Mouse (Mus musculus) telencephalon, adult 2 months (tissue): ENCODE results near the gene Fry.

ENCODE experiments used
- DNase-seq: peaks from one replicate; pipeline ENCODE4 v3.0.0-alpha.2; 2011; ENCODE audit warnings: low read depth, low spot score

Gene Fry

DNA sequence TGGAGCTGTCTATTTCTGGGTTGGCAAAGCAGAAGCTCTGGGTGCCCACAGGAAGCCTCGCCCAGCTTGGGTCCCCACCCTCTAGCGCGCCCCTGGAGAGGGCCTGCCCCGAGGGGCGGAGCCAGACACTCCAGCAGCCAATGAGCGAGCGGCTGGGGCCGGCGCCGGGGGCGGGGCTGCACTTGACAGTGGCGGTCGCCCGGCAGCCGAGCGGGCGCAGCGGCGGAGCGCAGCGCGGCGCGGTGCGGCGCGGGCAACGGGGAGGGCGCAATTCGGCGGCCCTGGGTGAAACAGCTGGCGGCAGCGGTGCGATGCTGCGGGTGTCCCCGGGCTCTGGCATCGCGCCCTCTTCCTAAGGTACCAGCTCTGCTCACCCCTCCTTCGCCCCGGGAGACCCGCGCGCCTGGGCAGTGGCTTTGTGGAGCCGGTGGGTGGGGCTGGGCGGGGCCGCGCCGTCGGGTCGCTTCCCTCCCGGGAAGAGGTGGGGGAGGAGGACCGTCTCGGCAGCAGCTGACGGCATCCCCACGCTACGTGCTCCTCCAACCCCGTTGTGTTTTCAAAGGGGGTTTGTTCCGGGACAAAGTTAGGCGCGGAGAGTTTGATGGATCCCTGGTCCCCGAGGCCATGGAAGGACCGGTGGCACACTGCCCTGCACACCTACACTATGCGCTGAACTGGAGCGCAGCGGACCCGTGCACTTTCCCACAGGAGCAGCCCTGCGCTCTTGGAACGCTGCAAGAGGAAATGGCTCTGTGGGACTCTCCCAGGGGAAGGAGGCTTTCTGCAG is at the start of gene Fry:
Gene Fry, plus strand, starts transcription at position 191 of the 787 bp plus-strand sequence.
- DNase-seq: peak; percentile 83

- DNase-seq: peak; percentile 55
These were observed 48.4 kb upstream of the Fry start for GRCm38 (mm10) chr5:150070086-150070485.

DNA sequence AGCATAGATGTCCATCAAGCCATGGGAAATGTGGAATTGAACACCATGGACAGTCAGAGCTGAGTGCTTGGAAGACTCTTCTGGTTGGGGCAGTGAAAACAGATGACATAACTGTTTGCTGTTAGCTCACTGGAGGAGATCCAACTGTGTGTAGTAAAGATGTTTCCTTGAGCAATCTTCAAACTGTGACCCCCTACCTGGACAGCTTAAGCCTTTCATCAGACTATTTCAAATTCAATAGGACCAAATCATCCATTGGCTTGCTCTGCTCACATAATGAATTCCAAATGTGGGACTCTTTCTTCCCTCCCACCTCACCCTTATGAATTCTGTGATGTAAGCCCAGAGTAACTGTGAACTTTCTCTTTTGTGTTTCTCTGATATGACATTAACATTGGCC is 46.7 kb upstream of the Fry start:
- DNase-seq: no peak

DNA sequence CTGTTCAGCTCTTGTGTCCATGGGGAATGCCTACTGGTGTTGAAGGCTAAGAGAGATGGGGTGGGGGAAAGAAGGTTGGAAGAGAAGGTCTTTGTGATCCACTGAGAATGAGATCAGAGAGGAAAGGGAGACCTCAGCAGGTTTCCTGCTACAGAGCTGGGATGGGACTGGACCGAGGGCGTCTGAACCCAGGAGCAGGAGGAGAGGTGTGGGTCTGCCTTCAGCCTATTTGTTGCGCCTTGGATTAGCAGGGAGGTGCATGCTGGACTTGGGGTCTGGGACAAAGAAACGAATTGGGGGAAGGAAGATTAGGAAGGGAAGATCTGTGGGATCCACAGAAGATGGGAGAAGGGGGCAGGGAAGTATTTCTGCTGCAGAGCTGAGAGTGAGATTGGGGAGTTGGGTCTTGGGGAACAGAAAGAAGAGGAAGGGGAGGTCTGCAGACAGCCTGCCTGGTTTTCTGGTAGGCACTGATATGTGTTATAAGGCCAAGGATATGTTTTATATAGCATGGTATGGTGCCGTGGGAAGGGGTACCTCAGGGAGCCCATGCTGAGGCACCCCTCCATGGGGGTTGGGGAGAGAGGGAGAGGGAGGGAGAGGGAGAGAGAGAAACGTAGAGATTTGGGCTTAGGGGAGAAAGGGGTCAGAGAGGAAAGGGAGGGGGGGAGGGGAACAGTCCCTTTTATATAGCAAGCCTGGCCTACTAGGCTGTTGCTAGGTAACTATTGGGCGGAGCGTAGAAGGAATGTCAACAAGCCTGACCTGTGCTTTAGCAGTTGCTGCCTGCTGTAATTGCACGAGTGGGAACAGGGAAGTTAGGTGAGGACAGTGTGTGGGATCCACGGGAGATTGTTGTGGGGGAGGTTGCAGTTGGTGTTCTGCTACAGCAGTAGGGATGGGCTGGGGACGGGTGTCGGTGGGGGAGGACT is 38.3 kb upstream of the Fry start:
- DNase-seq: no peak

- no peak for DNase-seq
These were observed 35.7 kb upstream of the Fry start for GRCm38 (mm10) chr5:150082696-150083095.

DNA sequence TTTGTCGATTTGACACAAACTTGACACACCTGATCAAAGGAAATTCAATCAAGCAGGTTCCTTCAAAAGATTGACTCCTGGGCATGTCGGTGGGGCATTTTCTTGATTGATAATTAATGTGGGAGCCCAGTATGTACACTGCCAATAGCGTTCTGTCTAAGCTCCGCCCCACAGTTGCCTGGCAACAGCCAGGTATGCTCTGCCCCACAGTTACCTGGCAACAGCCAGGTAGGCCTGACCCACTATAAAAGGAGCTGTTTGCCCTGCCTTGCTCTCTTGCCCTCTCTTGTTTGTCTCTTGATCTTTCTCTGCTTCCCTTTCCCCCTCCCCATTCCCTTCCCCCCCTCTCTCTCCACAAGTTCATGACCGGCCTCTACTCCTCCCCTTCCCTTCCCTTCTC is 35.3 kb upstream of the Fry start:
- DNase-seq: no peak

DNA sequence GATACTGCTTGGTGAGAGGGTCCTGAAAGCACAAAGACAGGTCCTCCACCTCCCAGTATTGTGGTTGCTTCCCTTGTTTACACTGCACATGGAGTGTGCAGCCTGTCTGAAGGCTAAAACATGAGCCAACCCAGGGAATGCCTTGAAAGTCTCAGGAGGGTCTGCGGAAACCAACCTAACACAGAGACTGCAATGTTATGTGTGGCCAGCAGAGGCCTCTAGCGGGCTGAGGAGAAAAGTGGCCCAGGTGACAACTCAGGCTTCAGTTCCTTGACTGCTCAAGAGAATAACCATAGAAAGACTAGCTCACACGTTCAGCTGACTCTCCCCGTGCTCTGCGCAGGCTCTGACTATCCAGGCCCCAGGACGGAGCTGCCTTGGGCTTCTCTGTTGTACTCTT is 20.8 kb upstream of the Fry start:
- no peak for DNase-seq

DNA sequence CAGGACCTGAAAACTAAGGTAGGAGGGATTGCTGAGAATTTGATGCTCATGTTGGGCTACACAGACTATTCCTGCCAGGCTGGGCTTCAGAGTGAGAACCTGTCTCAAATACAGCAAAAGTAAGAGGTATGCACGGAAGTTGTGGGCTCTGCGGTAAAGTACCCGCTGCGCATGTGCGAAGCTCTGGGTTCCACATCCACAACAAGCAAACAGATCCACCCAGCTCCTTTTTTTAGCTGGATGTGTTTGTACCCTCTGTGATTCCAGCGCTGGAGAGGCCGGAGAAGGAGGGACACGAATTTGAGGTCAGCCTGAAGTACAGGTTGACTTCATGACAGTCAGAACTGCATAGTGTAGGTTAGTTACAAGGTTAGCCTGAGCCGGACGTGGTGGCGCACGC is 19.7 kb upstream of the Fry start:
- no peak for DNase-seq

- DNase-seq: no peak
These were observed 16.7 kb upstream of the Fry start for GRCm38 (mm10) chr5:150101789-150102188.

GRCm38 (mm10) chr5:150106358-150106757 is 12.1 kb upstream of the Fry start:
- DNase-seq: no peak

- DNase-seq: no peak
These were observed 7.2 kb upstream of the Fry start for GRCm38 (mm10) chr5:150111236-150111635.

- no peak for DNase-seq
These were observed 4.4 kb upstream of the Fry start for GRCm38 (mm10) chr5:150114007-150114406.

DNA sequence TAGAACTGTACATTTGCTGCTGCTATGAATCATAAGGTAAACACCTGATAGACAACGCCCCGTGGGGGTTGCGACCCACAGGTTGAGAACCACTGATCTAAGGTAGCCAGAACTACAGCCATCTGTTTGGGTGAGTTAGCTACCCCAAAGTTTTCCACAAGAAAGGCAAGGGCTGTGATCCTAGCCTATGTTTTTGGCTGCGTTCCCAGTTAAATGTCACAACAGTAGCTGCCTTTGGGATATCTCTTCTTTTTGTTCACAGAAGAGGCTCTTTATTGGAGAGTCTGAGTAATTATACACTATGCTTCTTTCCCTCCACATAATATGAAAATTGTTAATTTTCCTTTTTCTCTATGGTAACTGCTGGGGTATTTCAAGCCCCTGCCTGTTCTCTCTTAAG is 3.7 kb upstream of the Fry start:
- DNase-seq: no peak

- DNase-seq: no peak
These were observed 3.0 kb upstream of the Fry start for GRCm38 (mm10) chr5:150115271-150116092.

DNA sequence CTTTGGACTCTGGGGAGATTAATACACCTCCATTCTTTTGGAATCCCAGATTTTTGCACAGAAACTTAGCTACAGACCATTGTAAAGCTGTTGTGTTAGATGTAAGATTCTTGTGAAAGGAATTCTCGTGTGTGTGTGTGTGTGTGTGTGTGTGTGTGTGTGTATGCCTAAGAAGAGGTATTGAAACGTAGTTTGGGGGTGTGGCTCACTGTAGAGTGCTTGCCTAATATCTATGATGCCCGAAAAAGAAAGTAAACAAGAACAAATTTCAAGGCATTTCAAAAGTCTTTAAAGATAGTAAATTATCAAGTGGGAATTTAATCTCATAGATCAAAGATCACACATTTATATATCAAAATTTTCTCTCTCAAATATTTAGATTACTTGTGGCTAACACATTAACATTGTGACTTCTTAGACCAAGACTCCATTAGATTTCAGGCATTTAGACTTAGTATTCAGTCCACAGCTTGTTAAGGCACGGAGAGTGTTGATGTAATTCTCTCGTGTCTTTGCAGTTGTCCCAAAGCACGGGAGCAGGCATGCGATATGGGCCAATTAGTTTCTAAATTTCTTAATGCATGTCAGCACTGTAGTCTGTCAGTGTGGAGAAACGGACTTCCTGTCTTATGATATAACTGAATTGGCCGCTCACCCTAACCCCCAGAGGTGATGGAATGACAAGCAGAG is 2.1 kb upstream of the Fry start:
- no peak for DNase-seq

GRCm38 (mm10) chr5:150116906-150117216 is 1.6 kb upstream of the Fry start:
- DNase-seq: no peak

- no peak for DNase-seq
These were observed 356 bp upstream of the Fry start for GRCm38 (mm10) chr5:150118124-150118454.

DNA sequence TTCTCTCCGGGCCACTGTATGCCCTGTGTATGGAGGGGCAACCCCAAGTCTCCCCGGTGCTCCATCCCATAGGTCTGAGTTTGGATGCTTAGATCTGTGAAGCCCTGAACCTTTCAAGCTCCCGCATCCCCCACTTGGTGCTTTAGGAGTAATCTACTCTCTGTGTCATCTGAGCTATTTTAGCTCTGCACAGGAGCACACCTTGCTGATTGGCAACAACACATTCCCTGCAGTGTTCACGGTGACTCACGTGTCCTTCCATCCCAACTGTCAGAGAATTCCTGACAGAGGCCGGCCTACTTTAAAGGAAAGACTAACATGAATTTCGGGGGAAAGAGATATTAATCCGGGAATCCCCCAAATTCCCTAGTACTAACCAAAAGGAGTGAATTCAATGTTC is 2.2 kb downstream of the Fry start:
- DNase-seq: no peak

DNA sequence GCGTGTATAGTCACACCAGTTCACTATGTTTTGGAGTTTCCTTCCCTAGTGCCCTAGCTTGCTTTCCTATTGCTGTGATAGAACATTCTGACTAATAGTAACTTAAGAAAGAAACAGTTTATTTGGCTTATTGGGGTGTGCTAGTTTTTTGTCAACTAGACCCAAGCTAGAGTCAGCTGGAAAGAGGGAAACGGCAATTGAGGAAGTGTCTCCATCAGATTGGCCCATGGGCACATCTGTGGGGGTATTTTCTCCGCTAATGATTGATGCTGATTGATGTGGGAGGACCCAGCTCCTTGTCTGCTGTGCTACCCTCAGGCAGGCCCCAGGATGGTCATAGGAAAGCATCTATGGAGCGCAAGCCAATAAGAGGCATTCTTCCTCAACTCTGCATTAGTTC is 3.6 kb downstream of the Fry start:
- no peak for DNase-seq

DNA sequence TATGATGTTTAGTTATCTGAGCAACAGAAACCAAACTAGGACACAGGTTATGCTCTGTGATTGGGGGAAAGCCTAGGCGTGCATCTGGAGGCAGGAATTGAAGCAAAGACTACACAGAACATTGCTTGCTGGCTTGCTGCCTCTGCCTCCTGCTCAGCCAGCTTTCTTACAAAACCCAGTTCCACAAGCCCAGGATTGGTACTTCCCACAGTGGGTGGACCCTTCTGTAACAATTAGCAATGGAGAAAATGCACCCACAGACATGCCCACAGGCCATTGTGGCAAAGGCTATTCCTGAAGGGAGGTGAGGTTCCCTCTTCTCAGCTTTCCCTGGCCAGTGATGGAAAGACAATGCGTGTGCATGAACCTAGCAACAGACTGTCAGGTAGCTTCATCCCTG is 4.1 kb downstream of the Fry start:
- DNase-seq: no peak

DNA sequence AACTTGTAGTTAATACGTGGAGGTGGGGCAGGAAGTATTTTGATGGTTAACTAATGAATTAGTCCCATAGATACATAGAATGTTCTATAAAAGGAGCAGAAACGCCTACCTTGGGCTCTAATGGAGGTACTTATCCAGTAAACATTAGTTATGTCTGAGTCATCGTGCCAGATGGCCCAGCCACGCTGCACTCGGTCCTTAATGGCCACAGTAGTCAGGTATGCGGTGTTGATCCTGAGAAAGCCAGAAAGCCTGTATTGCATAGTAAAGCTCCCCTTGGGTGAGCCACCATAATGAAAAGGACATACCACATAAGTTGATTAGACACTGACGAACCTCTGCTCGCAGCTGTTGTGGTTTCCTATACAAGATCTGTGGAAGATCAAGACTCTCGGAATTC is 7.5 kb downstream of the Fry start:
- DNase-seq: no peak

GRCm38 (mm10) chr5:150128432-150128831 is 10.0 kb downstream of the Fry start:
- DNase-seq: no peak
